Comparison of ENCODE assay signal across 27 mouse cellular contexts in genomic region chr5:136936750-136937149, GRCm38 (mm10). TPM values are rescaled to one million over a fixed set of nuclear protein-coding genes. Genes with fewer than 3 reads are reported as not detected.
"Had no signal": no experiment of that assay in that cellular context is flagged by ENCODE, and none has a peak within 500 bp of the region (broad histone marks: within the 10 kb centered on the region; RNA-seq: fewer than 3 reads in every experiment).

No protein-coding gene starts in this region.

- ATAC-seq: hindbrain, embryonic 16.5 days; hindbrain, postnatal 0 days; inflammation-experienced regulatory T-cells, adult 6 months; intestine, embryonic 15.5 days; intestine, embryonic 16.5 days; intestine, postnatal 0 days had no signal

- DNase-seq: heart, postnatal 10 days; heart, postnatal 14 days; kidney, adult 11 months; kidney, adult 2 months; kidney, adult 9 months; layer of hippocampus, adult 9-11 months; layer of hippocampus, postnatal 36 days had no signal

- H3K27me3 ChIP-seq: heart, embryonic 12.5 days; heart, embryonic 13.5 days; heart, embryonic 15.5 days; hindbrain, embryonic 12.5 days; hindbrain, embryonic 13.5 days; hindbrain, embryonic 15.5 days; intestine, embryonic 15.5 days; kidney, embryonic 15.5 days had no signal

- H3K4me3 ChIP-seq: heart, embryonic 10.5 days; heart, embryonic 12.5 days; heart, embryonic 13.5 days; heart, embryonic 15.5 days; hindbrain, embryonic 10.5 days; hindbrain, embryonic 12.5 days; hindbrain, embryonic 13.5 days; hindbrain, embryonic 15.5 days; intestine, embryonic 15.5 days; kidney, embryonic 15.5 days; layer of hippocampus, adult 2 months had no signal

- H3K27ac ChIP-seq: heart, embryonic 10.5 days; heart, embryonic 13.5 days; heart, embryonic 15.5 days; hindbrain, embryonic 10.5 days; hindbrain, embryonic 12.5 days; hindbrain, embryonic 13.5 days; hindbrain, embryonic 14.5 days; hindbrain, embryonic 15.5 days; hindbrain, postnatal 0 days; intestine, embryonic 15.5 days; kidney, embryonic 15.5 days; kidney, postnatal 0 days; layer of hippocampus, adult 2 months had no signal

- H3K4me1 ChIP-seq: heart, embryonic 10.5 days; heart, embryonic 12.5 days; heart, embryonic 13.5 days; heart, embryonic 15.5 days; hindbrain, embryonic 10.5 days; hindbrain, embryonic 12.5 days; hindbrain, embryonic 13.5 days; hindbrain, embryonic 15.5 days; intestine, embryonic 15.5 days; kidney, embryonic 15.5 days had no signal

- H3K4me2 ChIP-seq: heart, embryonic 11.5 days; heart, embryonic 12.5 days; heart, embryonic 13.5 days; heart, embryonic 15.5 days; hindbrain, embryonic 12.5 days; hindbrain, embryonic 13.5 days; hindbrain, embryonic 14.5 days; hindbrain, embryonic 15.5 days; intestine, embryonic 15.5 days; kidney, embryonic 15.5 days had no signal

- H3K36me3 ChIP-seq: heart, embryonic 10.5 days; heart, embryonic 12.5 days; heart, embryonic 13.5 days; heart, embryonic 15.5 days; hindbrain, embryonic 10.5 days; hindbrain, embryonic 12.5 days; hindbrain, embryonic 13.5 days; hindbrain, embryonic 15.5 days; intestine, embryonic 15.5 days; kidney, embryonic 15.5 days had no signal

- H3K9ac ChIP-seq: heart, embryonic 12.5 days; heart, embryonic 13.5 days; heart, embryonic 15.5 days; hindbrain, embryonic 12.5 days; hindbrain, embryonic 13.5 days; hindbrain, embryonic 14.5 days; hindbrain, embryonic 15.5 days; intestine, embryonic 15.5 days; kidney, embryonic 15.5 days had no signal

- H3K9me3 ChIP-seq: heart, embryonic 12.5 days; heart, embryonic 13.5 days; heart, embryonic 15.5 days; hindbrain, embryonic 12.5 days; hindbrain, embryonic 13.5 days; hindbrain, embryonic 15.5 days; intestine, embryonic 15.5 days; kidney, embryonic 15.5 days had no signal

RNA-seq across cellular contexts. Expression of gene Cldn15, which starts 29.7 kb away (rescaled TPM):
- total RNA-seq: hindbrain, postnatal 0 days; layer of hippocampus, postnatal 10 days had no signal
- polyA plus RNA-seq: inflammation-experienced regulatory T-cells, adult 6 months had no signal
